Mouse (Mus musculus): ENCODE data around the gene Rnf157.

DNA sequence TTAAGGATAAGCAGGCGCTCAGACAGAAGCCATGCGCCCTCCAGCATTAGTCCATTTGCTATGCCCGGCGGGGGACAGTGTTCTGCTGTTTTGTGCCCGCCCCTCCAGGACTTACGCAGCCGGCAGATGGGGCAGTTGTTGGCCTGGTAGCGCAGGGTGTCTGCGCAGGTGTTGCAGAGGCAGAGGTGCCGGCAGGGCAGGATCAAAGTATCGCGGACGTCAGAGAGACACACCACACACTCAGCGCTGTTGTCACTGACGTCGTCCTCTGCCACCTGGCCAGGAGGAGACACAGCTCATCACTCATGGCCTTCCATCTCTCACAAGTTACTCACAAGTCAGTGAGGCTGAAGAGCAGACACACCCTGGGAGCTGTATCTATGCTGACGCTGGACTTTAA, 58.3 kb downstream of the Rnf157 start:
- peak; percentile 22 for TF ChIP-seq CTCF (IDR thresholded peaks at IDR 0.05; ENCODE audit: low read depth)
- TF ChIP-seq EP300 (IDR thresholded peaks at IDR 0.05; ENCODE audit: low read depth), result no peak

Measured in liver, postnatal 0 days (tissue).